ENCODE assay signal across 9 mouse cellular contexts in genomic region chr13:74316386-74316785, GRCm38 (mm10). TPM values are rescaled to one million over a fixed set of nuclear protein-coding genes. Genes with fewer than 3 reads are reported as not detected.
A peak's percentile ranks its signal among the peaks of the same experiment; 100 is the strongest.
DNase-seq lines count a peak whose midpoint lies in the region; ATAC-seq and TF ChIP-seq lines count a peak whose summit lies in the region.
"Had no signal": no experiment of that assay in that cellular context is flagged by ENCODE, and none has a peak within 500 bp of the region (broad histone marks: within the 10 kb centered on the region; RNA-seq: fewer than 3 reads in every experiment).

No protein-coding gene starts in this region.

- ATAC-seq in hindbrain, embryonic 16.5 days: no peak

- peak overlapping the region; percentile 26 for H3ac ChIP-seq in myocyte (ENCODE audit: control insufficient read depth, insufficient read length)

- no peak for DNase-seq in layer of hippocampus, adult 2 months (ENCODE audit: low spot score in 2 of 2)
- no peak for DNase-seq in layer of hippocampus, adult 18-20 months (ENCODE audit: low spot score in 2 of 2)
- no peak for DNase-seq in spleen, adult 18-20 months
- DNase-seq in embryo, embryonic 10.5 days (ENCODE audit: low spot score): no peak
- no peak for DNase-seq in cerebellum, adult 9-10 months

- 42% methylated on average over 4 of the region's 4 CpGs for WGBS in hindbrain, embryonic 16.5 days

- no peaks in the 10 kb centered on the region for H3K27me3 ChIP-seq in hindbrain, embryonic 16.5 days (replicated peaks; ENCODE audit: control insufficient read depth, insufficient read depth, low read length)
- H3K27me3 ChIP-seq in myocyte (ENCODE audit: control insufficient read depth, insufficient read depth, insufficient read length): no peaks in the 10 kb centered on the region

- no peak for TF ChIP-seq POLR2A in myocyte (IDR thresholded peaks at IDR 0.05; ENCODE audit: insufficient read length, low read depth)

- H3K4me3 ChIP-seq in layer of hippocampus, adult 2 months: peak overlapping the region; percentile 98
- peak overlapping the region; percentile 77 for H3K4me3 ChIP-seq in brown adipose tissue, adult 24 weeks (ENCODE audit: insufficient read depth, low read depth, low read length)
- H3K4me3 ChIP-seq in hindbrain, embryonic 16.5 days (ENCODE audit: low read length): peak overlapping the region; percentile 69
- H3K4me3 ChIP-seq in myocyte: peak overlapping the region; percentile 76

- peak overlapping the region; percentile 93 for H3K27ac ChIP-seq in layer of hippocampus, adult 2 months
- H3K27ac ChIP-seq in brown adipose tissue, adult 24 weeks (replicated peaks; ENCODE audit: low read depth, low read length): peak overlapping the region; percentile 59
- peak overlapping the region; percentile 70; the same call in 1 of the 2 replicates for H3K27ac ChIP-seq in hindbrain, embryonic 16.5 days (ENCODE audit: low read depth, low read length)

- no peaks in the 10 kb centered on the region for H3K9me3 ChIP-seq in hindbrain, embryonic 16.5 days (ENCODE audit: control insufficient read depth, low read length)

- H3K36me3 ChIP-seq in hindbrain, embryonic 16.5 days (ENCODE audit: control insufficient read depth, insufficient read depth, low read length): peaks cover 9% of the 10 kb centered on the region
- H3K36me3 ChIP-seq in myocyte (ENCODE audit: control insufficient read depth, insufficient read depth): peaks cover 21% of the 10 kb centered on the region

- H3K4me1 ChIP-seq in brown adipose tissue, adult 24 weeks (ENCODE audit: control insufficient read depth, insufficient read depth, insufficient read length, low read length): no peaks in the 10 kb centered on the region
- peaks cover 9% of the 10 kb centered on the region for H3K4me1 ChIP-seq in hindbrain, embryonic 16.5 days (ENCODE audit: control insufficient read depth, insufficient read depth, low read depth, low read length)

- H3K9ac ChIP-seq in hindbrain, embryonic 16.5 days (ENCODE audit: low read depth, low read length): peak overlapping the region; percentile 88

- peak overlapping the region; percentile 76 for H3K4me2 ChIP-seq in hindbrain, embryonic 16.5 days (ENCODE audit: low read length)
- H3K4me2 ChIP-seq in myocyte (ENCODE audit: low read depth): peak overlapping the region; percentile 75

- TF ChIP-seq CTCF in layer of hippocampus, adult 2 months (conservative IDR thresholded peaks at IDR 0.05): no peak

- H3K79me2 ChIP-seq in myocyte (ENCODE audit: control insufficient read depth, insufficient read depth): peaks cover 30% of the 10 kb centered on the region

TF ChIP-seq in myocyte, 11 proteins besides CTCF, POLR2A, EP300 and RAD21:
- no peak for TF ChIP-seq REST (IDR thresholded peaks at IDR 0.05; ENCODE audit: insufficient read depth, insufficient read length)
- no peak for TF ChIP-seq MAX (IDR thresholded peaks at IDR 0.05; ENCODE audit: low read depth)
- TF ChIP-seq MYOG (IDR thresholded peaks at IDR 0.05; ENCODE audit: control insufficient read depth in 1 of 3, insufficient read depth in 1 of 3, insufficient read length in 2 of 3, low read depth in 2 of 3): no peak
- no peak for TF ChIP-seq TCF3 (IDR thresholded peaks at IDR 0.05; ENCODE audit: insufficient read length, low read depth)
- no peak for TF ChIP-seq E2F4 (IDR thresholded peaks at IDR 0.05; ENCODE audit: insufficient read depth)
- TF ChIP-seq CEBPB (IDR thresholded peaks at IDR 0.05; ENCODE audit: insufficient read depth, poor library complexity, severe bottlenecking): no peak
- TF ChIP-seq MYOD1 (IDR thresholded peaks at IDR 0.05; ENCODE audit: control insufficient read depth in 1 of 3, insufficient read length in 2 of 3, low read depth in 2 of 3): no peak
- TF ChIP-seq POLR2AphosphoS2 (IDR thresholded peaks at IDR 0.05; ENCODE audit: insufficient read length, low read depth): no peak
- TF ChIP-seq TCF12 (IDR thresholded peaks at IDR 0.05; ENCODE audit: insufficient read depth, poor library complexity, severe bottlenecking): no peak
- no peak for TF ChIP-seq USF1 (IDR thresholded peaks at IDR 0.05; ENCODE audit: low read depth)

RNA-seq across cellular contexts. Expression of gene Pdcd6, which starts 1.0 kb away (rescaled TPM):
- 10 to 100 TPM; 70.8 to 77.4 TPM for total RNA-seq in layer of hippocampus, adult 2 months (2021)
- 10 to 100 TPM; 68.7 to 70.7 TPM for total RNA-seq in layer of hippocampus, adult 18-20 months (2021)
- 98.6 and 99.7 TPM in 2 replicates for polyA plus RNA-seq in brown adipose tissue, adult 24 weeks (2012; ENCODE audit: insufficient read depth, insufficient read length, missing spikeins)
- polyA plus RNA-seq in hindbrain, embryonic 16.5 days (2015; fragmentation: Nextera tagmentation; extraction: Ambion mirVana): 119 and 126 TPM in 2 replicates
- 94.7 TPM for polyA plus RNA-seq in myocyte (2012; fragmentation: generic; extraction: Trizol)

RNA-seq across cellular contexts. Expression of gene Ahrr, which starts 24.3 kb away (rescaled TPM):
- under 1 TPM; 0.74 to 0.77 TPM for total RNA-seq in layer of hippocampus, adult 2 months (2021)
- total RNA-seq in layer of hippocampus, adult 18-20 months (2021): under 1 TPM; 0.50 to 0.58 TPM
- polyA plus RNA-seq in brown adipose tissue, adult 24 weeks (2012; ENCODE audit: insufficient read depth, insufficient read length, missing spikeins): not detected in 2 replicates
- polyA plus RNA-seq in hindbrain, embryonic 16.5 days (2015; fragmentation: Nextera tagmentation; extraction: Ambion mirVana): 0.41 and 0.71 TPM in 2 replicates
- 0.19 TPM for polyA plus RNA-seq in myocyte (2012; fragmentation: generic; extraction: Trizol)

RNA-seq across cellular contexts. Expression of gene Sdha, which starts 33.7 kb away (rescaled TPM):
- 100 to 1,000 TPM; 306 to 317 TPM for total RNA-seq in layer of hippocampus, adult 2 months (2021)
- total RNA-seq in layer of hippocampus, adult 18-20 months (2021): 100 to 1,000 TPM; 347 to 354 TPM
- 1,578 and 1,653 TPM in 2 replicates for polyA plus RNA-seq in brown adipose tissue, adult 24 weeks (2012; ENCODE audit: insufficient read depth, insufficient read length, missing spikeins)
- 262 and 265 TPM in 2 replicates for polyA plus RNA-seq in hindbrain, embryonic 16.5 days (2015; fragmentation: Nextera tagmentation; extraction: Ambion mirVana)
- 163 TPM for polyA plus RNA-seq in myocyte (2012; fragmentation: generic; extraction: Trizol)

RNA-seq across cellular contexts. Expression of gene Ccdc127, which starts 33.7 kb away (rescaled TPM):
- total RNA-seq in layer of hippocampus, adult 2 months (2021): 10 to 100 TPM; 87.5 to 90.4 TPM
- total RNA-seq in layer of hippocampus, adult 18-20 months (2021): 10 to 100 TPM; 85.6 to 85.8 TPM
- polyA plus RNA-seq in brown adipose tissue, adult 24 weeks (2012; ENCODE audit: insufficient read depth, insufficient read length, missing spikeins): 36.3 and 51.4 TPM in 2 replicates
- 44.3 and 45.7 TPM in 2 replicates for polyA plus RNA-seq in hindbrain, embryonic 16.5 days (2015; fragmentation: Nextera tagmentation; extraction: Ambion mirVana)
- 28.9 TPM for polyA plus RNA-seq in myocyte (2012; fragmentation: generic; extraction: Trizol)

RNA-seq across cellular contexts. Expression of gene Lrrc14b, which starts 47.4 kb away (rescaled TPM):
- not detected for total RNA-seq in layer of hippocampus, adult 2 months (2021)
- not detected for total RNA-seq in layer of hippocampus, adult 18-20 months (2021)
- 2.3 and 3.4 TPM in 2 replicates for polyA plus RNA-seq in brown adipose tissue, adult 24 weeks (2012; ENCODE audit: insufficient read depth, insufficient read length, missing spikeins)
- polyA plus RNA-seq in hindbrain, embryonic 16.5 days (2015; fragmentation: Nextera tagmentation; extraction: Ambion mirVana): not detected in 2 replicates
- polyA plus RNA-seq in myocyte (2012; fragmentation: generic; extraction: Trizol): 0.24 TPM
- total RNA-seq: megakaryocyte-erythroid progenitor cell, adult 5-6 weeks had no signal
